Mouse (Mus musculus): ENCODE measurements around the gene Aarsd1. TPM values are rescaled to one million over a fixed set of nuclear protein-coding genes. Genes with fewer than 3 reads are reported as not detected.
"Not testable (repeated sequence)": the region's sequence is repeated elsewhere in the genome, so short reads cannot be mapped to it uniquely, and the experiment has no call there.

Aarsd1 gene
- polyA plus RNA-seq, 1 experiment from 2014 or later, result 91.4 TPM

- peaks cover 25% of the 10 kb centered on the region for H3K4me1 ChIP-seq (replicated peaks)
- not testable (repeated sequence) for H3K27me3 ChIP-seq (ENCODE audit: insufficient read depth, poor library complexity, severe bottlenecking); H3K9me3 ChIP-seq; DNase-seq (ENCODE audit: low spot score)
- H3K36me3 ChIP-seq, result peaks cover 34% of the 10 kb centered on the region
- WGBS, result 45% methylated on average over 15 of the region's 15 CpGs
- peak overlapping the region; percentile 92 for H3K4me3 ChIP-seq
- H3K27ac ChIP-seq, result peak overlapping the region; percentile 98
These were observed 24.2 kb upstream of the Aarsd1 start for GRCm38 (mm10) chr11:101441450-101442126.

DNA sequence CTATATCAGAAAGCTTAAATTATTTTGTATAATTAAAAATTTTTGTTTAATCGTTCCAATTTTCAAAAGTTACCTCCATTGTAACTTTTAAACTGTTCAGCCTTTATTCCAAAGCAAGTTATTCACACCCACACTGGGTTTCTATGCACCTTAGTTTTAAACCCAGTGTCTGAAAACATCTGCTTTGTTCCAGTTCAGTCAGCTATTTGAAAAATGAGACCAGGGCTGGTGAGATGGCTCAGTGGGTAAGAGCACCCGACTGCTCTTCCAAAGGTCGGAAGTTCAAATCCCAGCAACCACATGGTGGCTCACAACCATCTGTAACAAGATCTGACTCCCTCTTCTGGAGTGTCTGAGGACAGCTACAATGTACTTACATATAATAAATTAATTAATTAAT is 20.6 kb upstream of the Aarsd1 start:
- H3K9me3 ChIP-seq; H3K4me3 ChIP-seq; H3K4me1 ChIP-seq (replicated peaks); H3K27ac ChIP-seq; DNase-seq (ENCODE audit: low spot score); H3K27me3 ChIP-seq (ENCODE audit: insufficient read depth, poor library complexity, severe bottlenecking): not testable (repeated sequence)
- H3K36me3 ChIP-seq, result peaks cover 32% of the 10 kb centered on the region
- 60% methylated on average over 3 of the region's 3 CpGs for WGBS

DNA sequence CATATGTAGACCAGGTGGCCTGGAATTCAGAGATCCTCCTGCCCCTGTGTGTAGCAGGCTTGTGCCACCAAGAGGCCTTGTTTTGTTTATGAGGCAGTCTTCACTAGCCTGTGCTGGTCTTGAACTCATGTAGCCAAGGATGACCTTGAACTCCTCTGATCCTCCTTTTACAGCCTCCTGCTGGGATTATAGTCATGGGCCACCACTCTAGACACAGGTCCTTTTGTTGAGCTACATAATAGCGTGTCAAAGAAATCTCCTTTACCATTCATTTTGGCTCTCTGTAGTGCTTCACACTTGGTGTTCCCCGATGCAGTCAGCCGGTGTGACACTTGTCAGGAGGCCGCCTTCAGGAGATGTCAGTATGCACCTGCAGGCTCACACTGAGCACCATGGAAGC is 19.5 kb upstream of the Aarsd1 start:
- DNase-seq (ENCODE audit: low spot score), result no peak
- Histone ChIP-seq H3K36me3 (peaks cover 39% of the 10 kb centered on the region), H3K4me1 (replicated peaks) (peaks cover 5% of the 10 kb centered on the region; the same call in 1 of the 2 replicates), H3K27me3 (ENCODE audit: insufficient read depth, poor library complexity, severe bottlenecking) (no peaks in the 10 kb centered on the region), H3K27ac (no peak overlapping the region), H3K4me3 (no peak overlapping the region), H3K9me3 (no peaks in the 10 kb centered on the region)
- 63% methylated on average over 4 of the region's 4 CpGs for WGBS

DNA sequence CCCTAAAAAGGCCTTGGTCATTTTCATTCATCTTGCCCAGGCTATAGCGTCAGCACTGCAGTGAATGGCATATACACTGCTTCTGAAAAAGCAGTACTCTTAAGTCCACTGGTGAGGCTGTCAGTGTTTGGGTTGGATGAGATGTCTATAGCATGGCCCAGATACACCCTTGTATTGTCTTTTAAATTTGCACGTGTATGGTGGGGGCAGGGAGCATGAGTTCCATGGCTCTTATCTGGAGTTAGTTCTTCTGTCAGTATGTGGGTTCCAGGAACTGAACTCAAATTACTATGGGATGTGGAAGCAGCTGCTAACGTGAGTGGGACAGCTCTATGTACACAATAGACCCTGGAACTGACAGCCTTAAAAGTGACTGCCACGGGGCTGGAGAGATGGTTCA is 18.4 kb upstream of the Aarsd1 start:
- no peak overlapping the region for H3K27ac ChIP-seq
- WGBS, result 87% methylated on average over 4 of the region's 4 CpGs

DNA sequence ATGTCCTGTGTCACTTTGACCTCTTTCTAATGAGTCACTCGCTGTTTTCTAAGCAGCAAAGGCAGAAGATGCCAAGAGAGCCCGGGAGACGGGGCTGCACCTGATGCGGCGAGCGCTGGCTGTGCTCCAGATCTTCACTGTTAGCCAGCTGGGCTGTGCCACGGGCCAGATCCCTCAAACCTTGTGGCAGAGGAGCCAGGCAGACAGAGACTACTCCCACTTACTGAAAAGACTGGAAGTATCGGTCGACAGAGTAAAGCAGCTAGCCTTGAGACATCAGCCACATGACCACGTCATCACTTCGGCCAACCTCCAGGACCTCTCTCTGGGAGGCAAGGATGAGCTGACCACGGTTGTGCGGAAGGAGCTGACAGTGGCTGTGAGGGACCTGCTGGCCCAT is 16.0 kb upstream of the Aarsd1 start:
- no peaks in the 10 kb centered on the region for H3K27me3 ChIP-seq (ENCODE audit: insufficient read depth, poor library complexity, severe bottlenecking)
- DNase-seq (ENCODE audit: low spot score), result no peak
- no peak overlapping the region for H3K4me3 ChIP-seq
- WGBS, result 94% methylated on average over 13 of the region's 13 CpGs
- peaks cover 71% of the 10 kb centered on the region for H3K36me3 ChIP-seq
- no peaks in the 10 kb centered on the region for H3K9me3 ChIP-seq
- H3K27ac ChIP-seq, result no peak overlapping the region
- H3K4me1 ChIP-seq (replicated peaks), result peaks cover 5% of the 10 kb centered on the region; the same call in 1 of the 2 replicates

More for the DNA sequence above, 18.4 kb upstream of the Aarsd1 start:
- Histone ChIP-seq H3K9me3 (no peaks in the 10 kb centered on the region), H3K36me3 (peaks cover 50% of the 10 kb centered on the region), H3K4me3 (no peak overlapping the region), H3K27me3 (ENCODE audit: insufficient read depth, poor library complexity, severe bottlenecking) (no peaks in the 10 kb centered on the region), H3K4me1 (replicated peaks) (peaks cover 5% of the 10 kb centered on the region; the same call in 1 of the 2 replicates)
- DNase-seq (ENCODE audit: low spot score), result no peak

DNA sequence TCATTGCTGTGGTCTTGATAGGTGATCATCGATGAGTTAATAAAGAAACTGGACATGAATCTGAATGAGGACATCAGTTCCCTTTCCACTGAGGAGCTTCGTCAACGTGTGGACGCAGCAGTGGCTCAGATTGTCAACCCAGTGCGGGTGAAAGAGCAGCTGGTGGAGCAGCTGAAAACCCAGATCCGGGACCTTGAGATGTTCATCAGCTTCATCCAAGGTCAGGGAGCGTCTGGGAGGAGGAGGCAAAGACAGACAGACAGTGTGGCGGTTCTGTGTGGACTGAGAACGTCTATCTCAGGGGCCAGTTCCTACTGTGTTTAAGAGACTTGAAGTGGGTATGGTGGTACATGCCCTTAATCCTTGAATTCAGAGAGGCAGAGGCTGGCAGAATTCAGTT is 13.9 kb upstream of the Aarsd1 start:
- Histone ChIP-seq H3K27me3 (ENCODE audit: insufficient read depth, poor library complexity, severe bottlenecking) (no peaks in the 10 kb centered on the region), H3K4me3 (no peak overlapping the region), H3K36me3 (peaks cover 71% of the 10 kb centered on the region), H3K4me1 (replicated peaks) (peaks cover 8% of the 10 kb centered on the region), H3K9me3 (no peaks in the 10 kb centered on the region), H3K27ac (no peak overlapping the region)
- DNase-seq (ENCODE audit: low spot score), result no peak
- whole genome bisulfite sequencing, result 92% methylated on average over 9 of the region's 9 CpGs

GRCm38 (mm10) chr11:101426165-101426564 is 8.8 kb upstream of the Aarsd1 start:
- H3K27me3 ChIP-seq (ENCODE audit: insufficient read depth, poor library complexity, severe bottlenecking), result peaks cover 5% of the 10 kb centered on the region; the same call in 1 of the 2 replicates

GRCm38 (mm10) chr11:101424925-101425813 is 7.8 kb upstream of the Aarsd1 start, which contains the start of the genes Rundc1 and Ptges3l:
Gene Rundc1 (plus strand): TSS chr11:101425085.
Gene Ptges3l (minus strand): TSS chr11:101425333.
- WGBS, result under 1% methylated on average over 81 of the region's 81 CpGs
- peaks cover 34% of the 10 kb centered on the region for H3K4me1 ChIP-seq (replicated peaks)
- H3K4me3 ChIP-seq, result peak within 1 kb of the TSS; percentile 99
- H3K27me3 ChIP-seq (ENCODE audit: insufficient read depth, poor library complexity, severe bottlenecking), result peaks cover 5% of the 10 kb centered on the region; the same call in 1 of the 2 replicates
- DNase-seq (ENCODE audit: low spot score), result peak; percentile 98
- H3K36me3 ChIP-seq, result peaks cover 14% of the 10 kb centered on the region
- H3K9me3 ChIP-seq, result no peaks in the 10 kb centered on the region
- H3K27ac ChIP-seq, result peak within 1 kb of the TSS; percentile 88

More at GRCm38 (mm10) chr11:101426165-101426564, 8.8 kb upstream of the Aarsd1 start:
- H3K27ac ChIP-seq, result no peak overlapping the region
- no peak for DNase-seq (ENCODE audit: low spot score)
- peaks cover 24% of the 10 kb centered on the region for H3K36me3 ChIP-seq
- H3K4me3 ChIP-seq, result peak overlapping the region; percentile 99
- H3K9me3 ChIP-seq, result no peaks in the 10 kb centered on the region
- H3K4me1 ChIP-seq (replicated peaks), result peaks cover 34% of the 10 kb centered on the region
- WGBS, result 68% methylated on average over 8 of the region's 8 CpGs

GRCm38 (mm10) chr11:101424105-101424851 is 6.9 kb upstream of the Aarsd1 start, which contains the start of gene Gm27029:
Gene Gm27029 (minus strand): TSS chr11:101424796.
- Histone ChIP-seq H3K4me3 (peak within 1 kb of the TSS; percentile 99), H3K4me1 (replicated peaks) (peaks cover 35% of the 10 kb centered on the region), H3K27me3 (ENCODE audit: insufficient read depth, poor library complexity, severe bottlenecking) (peaks cover 5% of the 10 kb centered on the region; the same call in 1 of the 2 replicates), H3K27ac (peak within 1 kb of the TSS; percentile 88), H3K9me3 (no peaks in the 10 kb centered on the region), H3K36me3 (peaks cover 6% of the 10 kb centered on the region)
- DNase-seq (ENCODE audit: low spot score), result no peak
- WGBS, result 5% methylated on average over 23 of the region's 23 CpGs

DNA sequence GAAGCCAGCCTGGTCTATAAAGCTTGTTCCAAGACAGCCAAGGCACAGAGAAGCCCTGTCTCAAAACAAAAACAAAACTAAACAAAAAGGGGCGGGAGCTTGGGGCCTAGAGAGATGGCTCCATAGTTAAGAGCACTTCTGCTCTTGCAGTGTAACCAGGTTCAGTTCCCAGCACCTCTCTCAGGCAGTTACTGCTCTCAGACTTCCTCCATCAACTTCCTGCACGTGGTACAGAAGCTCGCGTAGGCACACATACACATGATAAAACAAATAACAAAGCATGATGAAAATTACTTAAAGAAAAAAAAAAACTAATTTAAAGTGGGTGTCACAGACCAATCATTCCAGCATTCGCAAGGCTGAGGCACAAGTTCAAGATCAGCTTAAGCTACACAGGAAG is 2.7 kb upstream of the Aarsd1 start:
- 91% methylated on average over 5 of the region's 5 CpGs for WGBS
- no peak for DNase-seq (ENCODE audit: low spot score)
- no peak overlapping the region for H3K27ac ChIP-seq
- peaks cover 5% of the 10 kb centered on the region; the same call in 1 of the 2 replicates for H3K27me3 ChIP-seq (ENCODE audit: insufficient read depth, poor library complexity, severe bottlenecking)
- peaks cover 25% of the 10 kb centered on the region for H3K4me1 ChIP-seq (replicated peaks)
- 0 out of 2 replicates have a peak, but pooled peaks cover 3% of the 10 kb centered on the region for H3K36me3 ChIP-seq
- H3K4me3 ChIP-seq, result no peak overlapping the region
- H3K9me3 ChIP-seq, result no peaks in the 10 kb centered on the region

- Histone ChIP-seq H3K4me1 (replicated peaks) (peaks cover 22% of the 10 kb centered on the region), H3K4me3 (no peak overlapping the region), H3K9me3 (no peaks in the 10 kb centered on the region), H3K27me3 (ENCODE audit: insufficient read depth, poor library complexity, severe bottlenecking) (peaks cover 5% of the 10 kb centered on the region; the same call in 1 of the 2 replicates), H3K27ac (no peak overlapping the region), H3K36me3 (0 out of 2 replicates have a peak, but pooled peaks cover 6% of the 10 kb centered on the region)
- WGBS, result 21% methylated on average over 3 of the region's 3 CpGs
- no peak for DNase-seq (ENCODE audit: low spot score)
These were observed 2.2 kb upstream of the Aarsd1 start for GRCm38 (mm10) chr11:101419610-101420009.

DNA sequence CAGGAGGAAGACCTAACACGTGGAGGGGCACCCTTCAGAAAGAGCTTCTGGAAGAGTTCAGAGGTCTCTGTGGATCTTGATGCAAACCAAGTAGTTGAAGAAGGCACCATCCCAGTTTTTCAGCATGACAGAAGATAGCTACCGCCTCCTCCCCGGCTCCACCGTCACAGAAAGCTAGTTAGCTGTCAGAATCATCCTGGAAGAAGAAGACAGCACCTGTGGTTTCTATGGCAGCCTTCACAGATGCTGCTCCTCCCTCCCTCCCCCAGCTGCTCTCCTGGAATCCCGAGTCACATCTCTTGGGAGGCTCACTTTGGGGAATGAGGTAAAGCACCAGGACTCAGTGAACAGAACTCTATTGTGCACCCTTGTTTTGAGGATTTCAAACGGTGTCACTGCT is 1.6 kb upstream of the Aarsd1 start:
- Histone ChIP-seq H3K27ac (no peak overlapping the region), H3K9me3 (no peaks in the 10 kb centered on the region), H3K27me3 (ENCODE audit: insufficient read depth, poor library complexity, severe bottlenecking) (peaks cover 5% of the 10 kb centered on the region; the same call in 1 of the 2 replicates), H3K36me3 (peaks cover 10% of the 10 kb centered on the region), H3K4me3 (no peak overlapping the region), H3K4me1 (replicated peaks) (peaks cover 16% of the 10 kb centered on the region)
- 60% methylated on average over 6 of the region's 6 CpGs for WGBS
- DNase-seq (ENCODE audit: low spot score), result no peak

All from hindbrain, embryonic 10.5 days (tissue).